Mouse (Mus musculus) ES-Bruce4 (cell line): ENCODE data around the gene Psd4.

Experiments
- CTCF ChIP-seq: IDR thresholded peaks from one replicate; pipeline ENCODE4 v1.8.1; 2011; ENCODE audit warnings: low read depth, low read length
- EP300 ChIP-seq: IDR thresholded peaks from 2 replicates; pipeline ENCODE4 v1.6.1; 2011; ENCODE audit warnings: low read depth, low read length; ENCODE audit not compliant: insufficient read depth
- POLR2A ChIP-seq: IDR thresholded peaks from one replicate; pipeline ENCODE4 v1.8.1; 2011; ENCODE audit warnings: low read length; ENCODE audit not compliant: insufficient read depth

DNA sequence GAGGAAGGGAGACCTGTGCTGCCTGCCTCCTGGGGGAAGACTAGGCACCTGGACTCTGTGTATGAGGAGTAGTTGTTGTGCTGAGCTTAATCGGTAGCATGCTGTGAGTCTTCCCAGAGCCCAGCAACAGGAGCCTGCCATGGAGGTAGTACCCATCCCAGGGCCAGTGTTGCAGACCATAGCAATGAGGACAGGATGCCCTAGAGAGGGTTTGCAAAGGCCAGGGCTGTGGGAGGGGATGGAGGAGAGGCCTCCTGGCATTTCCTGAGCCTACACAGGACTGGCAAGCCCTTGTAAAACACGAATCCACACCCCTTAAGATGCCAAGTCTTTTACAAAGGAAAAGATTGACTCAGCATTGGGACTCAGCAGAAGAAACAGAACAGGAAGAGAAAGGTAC is 49.7 kb downstream of the Psd4 start:
- TF ChIP-seq CTCF (no peak), EP300 (no peak), POLR2A (no peak)
